Mouse (Mus musculus) embryo, embryonic 11.5 days (tissue): ENCODE measurements around the gene Tnfrsf14.

Source experiments
- DNase-seq: peaks from one replicate; pipeline ENCODE4 v3.0.0-alpha.2; 2012; ENCODE audit warnings: low read depth, low spot score

Gene Tnfrsf14

GRCm38 (mm10) chr4:154948940-154949588 is 20.7 kb upstream of the Tnfrsf14 start:
- DNase-seq, result no peak

- DNase-seq, result no peak
Measured at GRCm38 (mm10) chr4:154948066-154948939, 19.9 kb upstream of the Tnfrsf14 start.

GRCm38 (mm10) chr4:154946319-154946718 is 18.0 kb upstream of the Tnfrsf14 start:
- DNase-seq, result no peak

- peak; percentile 82 for DNase-seq
Measured at GRCm38 (mm10) chr4:154944121-154944590, 15.8 kb upstream of the Tnfrsf14 start.

- DNase-seq, result no peak
Measured at GRCm38 (mm10) chr4:154943323-154944039, 15.1 kb upstream of the Tnfrsf14 start.

DNA sequence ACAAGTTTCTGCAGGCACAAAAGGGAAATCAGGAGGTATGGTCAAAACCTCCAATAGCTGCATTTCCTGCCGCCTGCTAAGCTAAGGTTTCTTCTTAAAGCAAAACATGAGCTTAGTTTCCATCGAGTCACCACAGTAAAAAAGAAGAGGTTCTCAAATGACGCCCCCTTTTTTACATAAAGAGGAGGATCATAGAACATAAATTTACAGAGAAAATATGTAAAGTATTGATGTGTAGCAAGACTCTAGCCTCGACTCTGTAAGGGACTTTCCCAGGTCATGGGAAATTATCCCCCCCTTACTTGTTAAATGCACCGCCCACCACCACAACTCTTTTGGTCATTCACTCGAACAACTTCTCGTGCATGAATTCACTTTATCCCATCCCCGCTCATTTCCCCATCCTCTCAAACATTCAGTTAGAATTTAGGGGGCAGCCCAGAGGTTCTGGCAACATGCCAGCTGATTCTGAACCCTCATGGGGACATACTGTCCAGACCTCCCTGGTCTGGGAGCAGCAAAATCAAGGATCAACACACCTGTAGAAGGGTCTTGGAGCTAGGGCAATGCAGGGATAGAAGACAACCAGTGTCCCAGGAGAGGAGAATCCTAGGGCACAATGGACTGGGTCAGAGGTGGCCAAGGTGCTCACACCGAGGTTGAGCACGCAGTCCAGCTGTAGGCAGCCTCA is 14.4 kb upstream of the Tnfrsf14 start:
- DNase-seq, result no peak

GRCm38 (mm10) chr4:154941831-154942230 is 13.5 kb upstream of the Tnfrsf14 start:
- no peak for DNase-seq

DNA sequence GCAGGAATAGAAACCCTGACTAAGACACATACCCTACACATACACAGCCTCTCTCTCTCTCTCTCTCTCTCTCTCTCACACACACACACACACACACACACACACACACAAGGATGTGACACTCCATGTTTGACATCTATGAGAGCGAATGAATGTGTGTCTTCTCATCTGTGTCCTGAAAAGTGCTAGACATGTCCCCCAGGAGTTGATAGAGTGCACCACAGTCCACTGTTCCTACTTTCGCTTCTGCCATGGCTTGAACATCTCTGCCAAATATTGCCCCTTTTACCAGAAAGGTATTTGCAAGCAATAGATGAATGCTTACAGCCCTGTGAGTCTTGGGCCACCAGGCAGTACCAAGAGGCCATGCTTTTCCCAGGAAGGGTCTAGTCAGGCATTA is 11.8 kb upstream of the Tnfrsf14 start:
- no peak for DNase-seq

- no peak for DNase-seq
Measured at GRCm38 (mm10) chr4:154937746-154938145, 9.4 kb upstream of the Tnfrsf14 start.

DNA sequence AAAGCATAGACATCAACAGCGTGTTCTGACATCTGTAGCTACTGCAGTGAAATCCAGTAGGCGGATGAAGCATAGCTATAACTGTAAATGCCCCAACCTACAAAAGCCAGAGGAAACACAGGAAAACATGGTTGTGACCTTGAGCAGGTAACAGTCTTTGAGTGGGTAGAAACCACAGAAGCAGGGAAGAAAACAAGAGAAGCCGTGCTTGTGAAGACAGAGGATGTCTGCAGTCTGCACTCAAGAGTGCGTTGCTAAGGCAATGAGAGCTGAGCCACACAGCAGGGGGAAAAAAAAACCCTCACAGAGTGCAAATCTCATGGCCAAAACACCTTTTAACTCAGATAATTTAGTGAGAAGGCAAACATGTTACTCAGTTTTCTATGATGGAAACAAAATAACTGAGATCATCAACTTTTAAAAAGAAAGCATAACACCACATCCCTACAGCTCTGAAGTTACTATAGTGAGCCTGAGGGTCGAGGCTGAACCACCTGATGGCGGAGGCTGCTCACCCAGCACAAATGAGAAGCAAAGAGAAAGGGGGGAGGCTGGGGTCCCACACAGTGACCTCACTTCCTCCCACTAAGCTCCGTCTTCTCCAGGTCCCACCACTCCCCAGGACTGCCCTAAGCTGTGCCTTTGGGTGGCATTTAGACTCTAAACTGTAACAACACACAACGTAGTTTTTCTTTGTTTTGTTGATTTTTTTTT is 8.3 kb upstream of the Tnfrsf14 start:
- DNase-seq, result no peak

DNA sequence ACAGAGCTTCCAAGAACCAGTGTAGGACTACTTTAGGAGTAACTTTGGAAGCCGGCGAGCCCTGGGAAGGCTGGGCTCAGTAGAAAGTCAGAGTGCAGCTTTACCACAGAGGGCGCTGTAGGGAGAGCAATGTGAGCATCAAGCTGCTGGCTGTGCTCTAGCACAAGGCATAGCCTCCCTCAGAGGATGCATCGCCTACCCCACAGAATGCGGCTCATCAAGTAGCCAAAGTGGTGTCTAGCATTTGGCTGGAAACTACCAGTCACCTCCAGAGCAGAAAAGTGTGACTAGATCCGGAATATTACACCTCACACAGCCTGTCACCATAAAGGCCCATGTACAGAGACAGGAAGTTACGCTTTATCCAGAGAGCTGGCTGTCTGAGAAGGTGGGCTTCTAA is 7.4 kb upstream of the Tnfrsf14 start:
- DNase-seq, result no peak

DNA sequence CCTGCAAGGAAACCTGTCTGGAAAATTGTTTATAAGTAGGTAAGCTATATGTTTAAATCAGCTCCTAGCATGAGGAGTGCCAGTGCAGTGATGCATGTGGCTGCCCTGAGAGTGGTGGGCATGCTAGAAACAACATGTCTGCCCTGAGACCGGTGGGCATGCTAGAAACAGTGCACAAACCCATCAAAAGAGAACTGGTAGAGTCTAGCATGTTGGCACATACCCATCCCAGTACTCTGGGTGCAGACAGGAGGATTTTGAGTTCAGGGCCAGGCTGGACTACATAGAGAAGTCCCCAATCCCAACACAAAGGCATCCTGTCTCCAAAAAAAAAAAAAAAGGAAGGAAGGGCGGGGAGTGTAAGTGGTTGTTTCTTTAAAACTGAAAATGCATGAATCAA is 6.4 kb upstream of the Tnfrsf14 start:
- DNase-seq, result no peak

DNA sequence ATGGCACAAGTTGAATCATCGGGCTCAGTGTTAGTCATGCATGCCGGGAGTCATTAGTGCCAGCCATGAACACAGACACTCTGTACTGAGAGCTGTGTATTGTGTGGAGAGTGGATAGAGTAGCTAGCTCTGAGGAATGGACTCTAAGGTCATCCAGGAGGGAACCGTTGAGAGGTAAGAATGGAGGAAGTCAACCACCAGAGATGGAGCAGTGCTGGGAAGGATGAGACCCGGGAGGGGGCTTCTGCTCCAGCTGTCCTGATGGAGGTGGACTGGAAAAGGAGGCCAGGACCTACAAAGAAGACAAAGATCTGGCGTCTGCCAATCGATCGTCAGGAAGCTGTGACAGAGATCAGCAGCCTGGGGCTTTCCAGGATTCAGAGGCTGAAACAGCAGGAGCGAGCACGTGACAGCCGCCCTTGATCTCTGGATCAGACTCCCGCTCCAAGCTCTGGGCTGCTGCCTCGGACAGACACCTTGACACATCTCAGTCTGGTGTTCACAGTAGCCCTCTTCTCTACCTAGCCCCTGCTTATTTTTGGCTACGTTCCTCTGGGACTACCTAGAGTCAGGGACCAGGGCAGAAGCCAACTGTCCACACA is 5.0 kb upstream of the Tnfrsf14 start:
- no peak for DNase-seq

DNA sequence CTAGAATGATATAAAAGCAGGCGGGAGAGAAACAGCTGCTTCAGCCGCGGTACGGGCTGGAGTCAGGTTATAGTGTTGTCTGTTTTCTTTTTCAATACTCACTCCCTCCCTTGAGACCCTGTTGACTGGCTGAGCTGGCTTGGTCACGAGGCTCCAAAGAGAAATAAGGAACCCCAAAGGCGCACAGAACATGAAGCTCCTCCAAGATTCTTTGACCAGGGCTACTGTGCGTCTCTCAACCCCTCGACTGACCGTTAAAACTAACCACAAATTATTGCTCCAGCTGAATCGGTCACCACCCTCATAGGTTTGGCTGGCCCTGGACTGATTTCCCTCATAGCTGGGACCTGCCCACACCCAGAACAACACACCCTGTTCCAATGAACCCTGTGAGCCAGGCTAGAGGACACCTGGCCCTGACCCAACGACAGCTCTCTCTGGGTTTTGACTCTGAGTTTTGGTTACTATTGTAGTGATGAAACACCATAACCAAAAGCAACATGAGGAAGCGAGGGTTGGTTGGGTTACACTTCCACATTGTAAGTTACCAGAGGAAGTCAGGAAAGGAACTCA is 811 bp upstream of the Tnfrsf14 start:
- DNase-seq, result no peak

GRCm38 (mm10) chr4:154927899-154928337 is 445 bp downstream of the Tnfrsf14 start:
- no peak for DNase-seq

DNA sequence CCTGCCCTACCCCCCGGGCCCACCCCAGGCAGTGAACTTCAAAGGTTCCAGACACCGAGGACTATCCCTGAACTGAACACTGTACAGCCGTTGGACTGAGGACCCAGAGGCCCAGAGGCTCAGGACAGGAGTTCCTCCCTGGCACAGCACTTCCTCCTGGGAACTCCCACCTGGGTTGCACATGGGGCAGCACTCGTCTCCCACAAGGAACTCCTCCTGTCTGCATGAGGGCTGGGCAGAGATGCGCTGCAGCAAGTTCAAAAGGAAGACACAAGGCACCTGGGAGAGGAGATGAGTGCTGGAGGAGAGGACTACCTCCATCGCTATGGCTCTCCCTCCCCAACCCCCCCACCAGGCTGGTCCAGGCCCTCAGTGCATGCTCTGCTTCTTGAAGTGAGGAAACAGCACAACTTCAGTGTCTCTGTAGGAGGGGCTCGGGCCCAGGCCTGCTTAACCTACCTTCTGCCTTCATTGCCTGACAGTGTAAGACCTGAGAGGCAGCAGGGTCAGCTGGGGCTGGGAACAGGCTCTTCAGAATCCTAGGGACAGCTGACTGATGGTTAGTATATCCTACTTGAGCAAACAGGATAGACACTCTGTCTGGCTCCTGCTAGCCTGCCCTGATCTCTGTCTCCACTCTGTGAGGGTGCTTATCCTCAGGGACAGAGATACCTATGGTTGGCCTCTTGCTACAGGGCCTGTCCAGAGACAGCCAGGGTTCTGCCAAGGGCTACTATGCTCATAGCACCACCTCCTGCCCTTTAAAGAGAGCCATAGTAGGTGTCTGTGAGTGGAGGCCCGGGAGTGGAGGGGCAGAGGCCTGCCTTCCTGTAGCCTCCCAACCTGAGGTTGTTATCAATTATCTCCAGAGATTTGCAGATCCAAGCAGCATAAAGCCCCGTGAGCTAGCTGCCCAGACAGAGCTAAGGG is 1.1 kb downstream of the Tnfrsf14 start:
- DNase-seq, result no peak

DNA sequence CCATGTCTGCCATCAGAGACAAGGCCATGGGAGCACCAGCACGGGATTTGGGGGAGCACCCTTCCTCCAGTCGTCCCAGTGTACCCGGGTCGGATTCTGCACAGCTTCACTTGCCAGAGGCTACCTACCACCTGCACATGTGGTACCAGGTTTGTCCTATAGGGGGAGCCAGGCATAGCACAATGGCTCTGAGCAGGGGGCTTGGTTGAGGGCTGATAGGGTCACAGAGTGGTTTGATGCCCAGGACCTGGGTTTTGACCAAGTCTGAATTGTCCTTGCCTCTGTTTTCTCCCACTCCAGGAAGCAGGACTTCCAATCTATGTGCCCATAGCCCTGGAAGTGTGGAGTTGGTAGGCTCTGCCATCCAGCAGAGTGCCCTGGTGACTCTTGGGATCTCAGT is 3.0 kb downstream of the Tnfrsf14 start:
- no peak for DNase-seq

DNA sequence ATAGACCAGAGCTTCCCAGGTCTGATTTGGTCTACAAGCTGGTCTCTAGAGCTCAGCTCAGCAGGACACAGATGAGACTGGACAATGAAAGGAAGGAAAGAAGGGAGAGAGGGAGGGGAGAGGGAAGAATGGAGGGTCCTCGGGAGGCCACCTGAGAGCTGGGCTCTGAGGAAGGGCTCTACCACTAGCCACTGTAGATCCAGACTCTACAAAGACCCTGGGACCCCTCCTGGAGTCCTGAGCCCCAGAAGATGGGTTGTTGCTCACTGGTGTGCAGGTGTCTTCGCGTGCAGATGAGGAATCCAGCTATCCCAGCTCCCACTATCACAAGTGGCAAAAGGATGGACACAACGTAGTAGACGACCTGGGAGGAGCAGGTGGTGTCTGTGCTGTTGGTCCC is 5.4 kb downstream of the Tnfrsf14 start:
- DNase-seq, result no peak

DNA sequence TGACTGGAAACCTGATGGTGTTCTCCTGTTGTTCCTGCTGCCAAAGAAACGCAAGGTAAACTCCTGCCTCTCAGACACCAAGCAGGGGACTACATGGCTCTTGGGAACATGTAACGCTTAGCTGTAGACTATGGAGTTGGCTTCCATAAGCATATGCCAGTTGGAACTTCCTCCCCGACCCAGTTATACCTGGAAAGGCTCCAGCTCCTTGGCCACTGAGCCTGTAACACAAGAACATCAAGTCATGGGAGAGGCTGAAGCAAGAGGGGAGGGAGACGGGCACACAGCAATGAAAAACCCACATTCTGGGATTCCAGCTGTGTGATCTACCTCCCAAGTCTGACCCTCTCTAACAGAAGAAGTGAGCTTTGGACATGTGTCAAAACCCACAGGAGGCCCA is 6.1 kb downstream of the Tnfrsf14 start:
- no peak for DNase-seq
